Mouse (Mus musculus) stomach, embryonic 14.5 days (tissue): ENCODE results near the gene Polg2. TPM values are rescaled to one million over a fixed set of nuclear protein-coding genes. Genes with fewer than 3 reads are reported as not detected.
A peak's percentile ranks its signal among the peaks of the same experiment; 100 is the strongest.

Experiments
- ATAC-seq: fragments of 200-750 bp; cut with Nextera tagmentation; 2 replicates; pipeline ENCODE4 v1.8.0; 2017; ENCODE audit warnings: low read depth, moderate TSS enrichment; ENCODE audit not compliant: insufficient number of reproducible peaks, insufficient read depth, low FRiP score
- H3K27ac ChIP-seq: fragments of 300-500 bp; sonication (generic); 2 replicates; pipeline ENCODE4 v1.5.1; 2014; ENCODE audit warnings: mild to moderate bottlenecking, low read length, moderate library complexity, mixed read lengths
- H3K27me3 ChIP-seq: fragments of 300-500 bp; sonication (generic); 2 replicates; pipeline ENCODE4 v1.6.1; 2014; ENCODE audit warnings: low read length, control low read depth, mixed read lengths; ENCODE audit not compliant: control insufficient read depth, insufficient read depth
- H3K36me3 ChIP-seq: fragments of 300-500 bp; sonication (generic); 2 replicates; pipeline ENCODE4 v1.6.1; 2014; ENCODE audit warnings: mild to moderate bottlenecking, control low read depth, low read length, moderate library complexity, mixed read lengths; ENCODE audit not compliant: control insufficient read depth, insufficient read depth
- H3K4me1 ChIP-seq: fragments of 300-500 bp; sonication (generic); 2 replicates; pipeline ENCODE4 v1.6.1; 2014; ENCODE audit warnings: low read length, control low read depth, mixed read lengths; ENCODE audit not compliant: control insufficient read depth, insufficient read depth
- H3K4me2 ChIP-seq: fragments of 300-500 bp; sonication (generic); replicated peaks from 2 replicates; pipeline ENCODE4 v1.6.1; 2014; ENCODE audit warnings: low read depth, low read length, control low read depth
- H3K4me3 ChIP-seq: fragments of 300-500 bp; sonication (generic); 2 replicates; pipeline ENCODE4 v1.5.1; 2014; ENCODE audit warnings: low read depth, low read length, control low read depth
- H3K9ac ChIP-seq: fragments of 300-500 bp; sonication (generic); replicated peaks from 2 replicates; pipeline ENCODE4 v1.6.1; 2014; ENCODE audit warnings: low read depth, mild to moderate bottlenecking, control low read depth, low read length, moderate library complexity, mixed read lengths
- H3K9me3 ChIP-seq: fragments of 300-500 bp; sonication (generic); 2 replicates; pipeline ENCODE4 v1.6.1; 2016; ENCODE audit warnings: low read depth, low read length, control low read depth; ENCODE audit not compliant: control insufficient read depth
- WGBS: fragments of 180-500 bp; shearing (Covaris S2); extraction: QIAGEN DNeasy Blood & Tissue Kit; methylation state at CpG from one replicate; pipeline ENCODE4 v1.1.7; 2014; 5-methylcytosine and 5-hydroxymethylcytosine counted together
- polyA plus RNA-seq: library from polyadenylated mRNA; unstranded; fragments of >200 nt; fragmentation: Nextera tagmentation; extraction: Ambion mirVana; gene quantifications from 2 replicates; pipeline ENCODE4 v1.2.1, GENCODE M21; 2014

Gene Polg2
- polyA plus RNA-seq = 10.1 and 11.8 TPM in 2 replicates

- H3K27me3 ChIP-seq = no peaks in the 10 kb centered on the region
These were observed at the start of gene Polg2 for GRCm38 (mm10) chr11:106779388-106780088. TSS of gene Polg2 (minus strand) at chr11:106779537.

GRCm38 (mm10) chr11:106828079-106828478 lies 48.7 kb upstream of the Polg2 start:
- Histone ChIP-seq H3K36me3 (peaks cover 46% of the 10 kb centered on the region), H3K27ac (no peak overlapping the region), H3K4me3 (no peak overlapping the region), H3K4me1 (no peaks in the 10 kb centered on the region), H3K9ac (no peak overlapping the region), H3K9me3 (no peaks in the 10 kb centered on the region), H3K27me3 (no peaks in the 10 kb centered on the region), H3K4me2 (no peak overlapping the region)
- 88% methylated on average over 7 of the region's 7 CpGs for WGBS
- no peak for ATAC-seq

More at GRCm38 (mm10) chr11:106779388-106780088, at the start of gene Polg2:
- Histone ChIP-seq H3K36me3 (peaks cover 55% of the 10 kb centered on the region), H3K27ac (peak within 1 kb of the TSS; percentile 97), H3K4me2 (peak within 1 kb of the TSS; percentile 64), H3K4me1 (no peaks in the 10 kb centered on the region), H3K9me3 (no peaks in the 10 kb centered on the region), H3K9ac (peak within 1 kb of the TSS; percentile 88), H3K4me3 (peak within 1 kb of the TSS; percentile 72)
- under 1% methylated on average over 30 of the region's 30 CpGs for WGBS
- ATAC-seq = peak; percentile 99

GRCm38 (mm10) chr11:106824403-106824802 lies 45.1 kb upstream of the Polg2 start:
- Histone ChIP-seq H3K9me3 (no peaks in the 10 kb centered on the region), H3K4me3 (no peak overlapping the region), H3K27me3 (no peaks in the 10 kb centered on the region), H3K27ac (no peak overlapping the region), H3K9ac (no peak overlapping the region), H3K4me2 (no peak overlapping the region), H3K36me3 (peaks cover 44% of the 10 kb centered on the region), H3K4me1 (no peaks in the 10 kb centered on the region)
- no peak for ATAC-seq
- 88% methylated on average over 10 of the region's 10 CpGs for WGBS

- H3K4me2 ChIP-seq = no peak overlapping the region
- H3K9ac ChIP-seq = no peak overlapping the region
- WGBS = 92% methylated on average over 8 of the region's 8 CpGs
- no peak overlapping the region for H3K27ac ChIP-seq
- no peaks in the 10 kb centered on the region for H3K4me1 ChIP-seq
- H3K9me3 ChIP-seq = no peaks in the 10 kb centered on the region
- H3K4me3 ChIP-seq = no peak overlapping the region
- peaks cover 48% of the 10 kb centered on the region for H3K36me3 ChIP-seq
- no peak for ATAC-seq
- H3K27me3 ChIP-seq = no peaks in the 10 kb centered on the region
These were observed 44.4 kb upstream of the Polg2 start for GRCm38 (mm10) chr11:106823741-106824140.

GRCm38 (mm10) chr11:106822911-106823310 lies 43.6 kb upstream of the Polg2 start:
- no peaks in the 10 kb centered on the region for H3K9me3 ChIP-seq
- H3K36me3 ChIP-seq = peaks cover 48% of the 10 kb centered on the region
- H3K4me2 ChIP-seq = no peak overlapping the region
- no peak overlapping the region for H3K27ac ChIP-seq
- ATAC-seq = no peak
- no peaks in the 10 kb centered on the region for H3K27me3 ChIP-seq
- no peak overlapping the region for H3K4me3 ChIP-seq
- H3K4me1 ChIP-seq = 0 out of 2 replicates have a peak, but pooled peaks cover under 1% of the 10 kb centered on the region
- 82% methylated on average over 5 of the region's 5 CpGs for WGBS
- H3K9ac ChIP-seq = no peak overlapping the region

GRCm38 (mm10) chr11:106822491-106822890 lies 43.2 kb upstream of the Polg2 start:
- H3K9me3 ChIP-seq = no peaks in the 10 kb centered on the region
- no peak overlapping the region for H3K27ac ChIP-seq
- no peak overlapping the region for H3K4me2 ChIP-seq
- H3K27me3 ChIP-seq = no peaks in the 10 kb centered on the region
- 91% methylated on average over 8 of the region's 8 CpGs for WGBS
- H3K9ac ChIP-seq = no peak overlapping the region
- ATAC-seq = no peak
- H3K4me3 ChIP-seq = no peak overlapping the region
- 0 out of 2 replicates have a peak, but pooled peaks cover 3% of the 10 kb centered on the region for H3K4me1 ChIP-seq
- peaks cover 45% of the 10 kb centered on the region for H3K36me3 ChIP-seq

GRCm38 (mm10) chr11:106821397-106821796 lies 42.1 kb upstream of the Polg2 start:
- Histone ChIP-seq H3K27ac (0 out of 2 replicates have a peak overlapping the region, but pooled peaks have one; percentile 11), H3K9ac (no peak overlapping the region), H3K27me3 (no peaks in the 10 kb centered on the region), H3K9me3 (no peaks in the 10 kb centered on the region), H3K4me3 (no peak overlapping the region), H3K4me1 (0 out of 2 replicates have a peak, but pooled peaks cover 3% of the 10 kb centered on the region), H3K36me3 (peaks cover 54% of the 10 kb centered on the region), H3K4me2 (no peak overlapping the region)
- no peak for ATAC-seq
- 86% methylated on average over 6 of the region's 6 CpGs for WGBS

GRCm38 (mm10) chr11:106820972-106821371 lies 41.6 kb upstream of the Polg2 start:
- H3K4me2 ChIP-seq = no peak overlapping the region
- 0 out of 2 replicates have a peak overlapping the region, but pooled peaks have one; percentile 11 for H3K27ac ChIP-seq
- no peaks in the 10 kb centered on the region for H3K9me3 ChIP-seq
- no peak overlapping the region for H3K4me3 ChIP-seq
- no peaks in the 10 kb centered on the region for H3K27me3 ChIP-seq
- WGBS = 55% methylated on average over 4 of the region's 4 CpGs
- peaks cover 56% of the 10 kb centered on the region for H3K36me3 ChIP-seq
- 0 out of 2 replicates have a peak, but pooled peaks cover 3% of the 10 kb centered on the region for H3K4me1 ChIP-seq
- H3K9ac ChIP-seq = no peak overlapping the region
- ATAC-seq = no peak
